Comparison of ENCODE assay signal across 1 mouse cellular context in the genomic region with DNA sequence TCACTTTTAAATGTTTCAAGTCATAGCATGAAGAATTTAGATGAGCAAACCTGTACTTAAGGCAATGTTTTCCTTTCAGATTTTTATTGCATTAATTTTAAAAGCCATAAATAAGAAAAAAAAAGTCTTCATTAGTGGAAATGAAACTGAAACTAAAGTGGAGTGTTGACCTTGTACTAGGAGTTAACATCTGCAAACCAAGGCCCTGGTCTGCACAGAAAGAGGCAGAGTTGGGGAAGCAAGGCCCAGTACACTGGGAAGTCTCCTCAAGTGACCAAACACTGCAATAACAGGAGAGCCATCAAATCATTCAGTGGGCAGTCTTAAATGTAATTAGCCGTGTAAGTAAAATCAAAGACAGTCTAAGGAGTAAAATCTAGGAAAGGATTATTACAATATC.
TF ChIP-seq lines count a peak whose summit lies in the region.

No protein-coding gene starts in this region.

TF ChIP-seq in CH12.LX, 34 proteins besides CTCF, POLR2A, EP300 and RAD21 (continued from another document):
- TF ChIP-seq ZNF384 (IDR thresholded peaks at IDR 0.05; ENCODE audit: low read depth, low read length) (peak; percentile 96), SIN3A (IDR thresholded peaks at IDR 0.05; ENCODE audit: low read length) (0 out of 2 replicates have a peak, but pooled peaks have one; percentile 11), E2F4 (IDR thresholded peaks at IDR 0.05; ENCODE audit: insufficient replicate concordance, low read depth, low read length) (no peak), MAZ (IDR thresholded peaks at IDR 0.05; ENCODE audit: low read depth, low read length) (no peak), CHD1 (IDR thresholded peaks at IDR 0.05; ENCODE audit: low read depth, low read length) (no peak), MXI1 (IDR thresholded peaks at IDR 0.05; ENCODE audit: low read depth, low read length) (no peak), HCFC1 (IDR thresholded peaks at IDR 0.05; ENCODE audit: low read depth, low read length) (peak; percentile 39), MAX (IDR thresholded peaks at IDR 0.05; ENCODE audit: low read length) (no peak), POLR2AphosphoS2 (IDR thresholded peaks at IDR 0.05; ENCODE audit: low read depth, low read length) (no peak), PAX5 (IDR thresholded peaks at IDR 0.05; ENCODE audit: low read length) (no peak), ETS1 (conservative IDR thresholded peaks at IDR 0.05; ENCODE audit: low read depth, low read length) (peak; percentile 79), ZC3H11A (IDR thresholded peaks at IDR 0.05; ENCODE audit: low read depth, low read length) (no peak), ZKSCAN1 (IDR thresholded peaks at IDR 0.05; ENCODE audit: borderline replicate concordance, low read depth, low read length) (no peak), UBTF (IDR thresholded peaks at IDR 0.05; ENCODE audit: low read depth, low read length) (0 out of 2 replicates have a peak, but pooled peaks have one; percentile 40), GABPA (IDR thresholded peaks at IDR 0.05; ENCODE audit: insufficient replicate concordance, low read depth, low read length) (no peak), IRF4 (IDR thresholded peaks at IDR 0.05; ENCODE audit: low read depth, low read length) (peak; percentile 95), BHLHE40 (IDR thresholded peaks at IDR 0.05; ENCODE audit: low read depth, low read length) (no peak), KAT2A (IDR thresholded peaks at IDR 0.05; ENCODE audit: insufficient replicate concordance, low read length) (no peak), RCOR1 (conservative IDR thresholded peaks at IDR 0.05; ENCODE audit: low read depth, low read length) (no peak), ZMIZ1 (IDR thresholded peaks at IDR 0.05; ENCODE audit: low read depth, low read length) (no peak), NELFE (IDR thresholded peaks at IDR 0.05; ENCODE audit: low read depth, low read length) (no peak), JUND (conservative IDR thresholded peaks at IDR 0.05; ENCODE audit: low read depth, low read length) (0 out of 2 replicates have a peak, but pooled peaks have one; percentile 30), USF1 (IDR thresholded peaks at IDR 0.05; ENCODE audit: low read depth, low read length) (no peak), JUN (IDR thresholded peaks at IDR 0.05; ENCODE audit: insufficient read depth, low read depth, low read length) (no peak), ELF1 (IDR thresholded peaks at IDR 0.05; ENCODE audit: low read depth, low read length) (no peak), MEF2A (IDR thresholded peaks at IDR 0.05; ENCODE audit: borderline replicate concordance, low read depth, low read length) (no peak), TBP (conservative IDR thresholded peaks at IDR 0.05; ENCODE audit: low read depth, low read length) (0 out of 2 replicates have a peak, but pooled peaks have one; percentile 34), MYC (IDR thresholded peaks at IDR 0.05; ENCODE audit: low read depth, low read length) (no peak)
